Mouse (Mus musculus) stomach, postnatal 0 days (tissue): ENCODE data around the gene 4931428F04Rik.

ENCODE experiments used
- CTCF ChIP-seq: IDR thresholded peaks from 2 replicates; pipeline ENCODE4 v1.5.1; 2016; ENCODE audit warnings: antibody characterized with exemption, low read depth, mild to moderate bottlenecking, moderate library complexity
- EP300 ChIP-seq: optimal IDR thresholded peaks from 2 replicates; pipeline ENCODE3; 2016; ENCODE audit warnings: antibody characterized with exemption

DNA sequence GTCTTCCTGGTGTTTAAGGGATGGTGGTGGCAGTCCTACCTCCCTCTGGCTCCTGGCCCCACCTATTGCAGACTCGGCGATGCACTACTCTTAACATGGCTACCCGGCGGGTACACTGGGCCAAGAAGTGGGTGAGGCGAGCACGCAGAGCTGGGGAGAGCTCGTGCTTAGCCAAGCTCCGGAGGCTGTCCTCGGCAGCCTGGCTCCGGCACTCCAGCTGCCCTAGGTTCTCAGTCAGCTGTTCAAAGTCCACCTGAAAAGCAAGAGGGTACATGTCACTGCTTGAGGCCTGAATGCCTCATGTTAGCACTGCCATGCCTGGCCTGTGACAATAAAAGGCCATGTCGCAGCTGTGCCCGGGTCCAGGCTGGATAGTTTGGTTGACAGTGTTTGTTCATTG lies 40.7 kb upstream of the 4931428F04Rik start:
- TF ChIP-seq CTCF (no peak), EP300 (no peak)
